Mouse (Mus musculus) hindbrain, embryonic 14.5 days (tissue): ENCODE data around the gene Nemp1. TPM values are rescaled to one million over a fixed set of nuclear protein-coding genes. Genes with fewer than 3 reads are reported as not detected.

ENCODE experiments used
- ATAC-seq: fragments of 200-750 bp; cut with Nextera tagmentation; 2 replicates; pipeline ENCODE4 v1.8.0; 2017; ENCODE audit warnings: moderate number of reproducible peaks, mild to moderate bottlenecking, moderate TSS enrichment, moderate library complexity; ENCODE audit not compliant: low FRiP score
- DNase-seq: peaks from one replicate; pipeline ENCODE4 v3.0.0-alpha.2; 2015; ENCODE audit warnings: low spot score
- H3K27ac ChIP-seq: fragments of 300-500 bp; sonication (generic); 2 replicates; pipeline ENCODE4 v1.5.1; 2014; ENCODE audit warnings: mild to moderate bottlenecking, moderate library complexity
- H3K27me3 ChIP-seq: fragments of 300-500 bp; sonication (generic); 2 replicates; pipeline ENCODE4 v1.6.1; 2014; ENCODE audit warnings: mild to moderate bottlenecking, low read length, mixed read lengths; ENCODE audit not compliant: control insufficient read depth, insufficient read depth
- H3K36me3 ChIP-seq: fragments of 300-500 bp; sonication (generic); replicated peaks from 2 replicates; pipeline ENCODE4 v1.6.1; 2014; ENCODE audit not compliant: control insufficient read depth, insufficient read depth
- H3K4me1 ChIP-seq: fragments of 300-500 bp; sonication (generic); replicated peaks from 2 replicates; pipeline ENCODE4 v1.6.1; 2014; ENCODE audit warnings: antibody characterized with exemption, low read length, mixed read lengths; ENCODE audit not compliant: control insufficient read depth, insufficient read depth
- H3K4me2 ChIP-seq: fragments of 300-500 bp; sonication (generic); replicated peaks from 2 replicates; pipeline ENCODE4 v1.6.1; 2014; ENCODE audit warnings: mild to moderate bottlenecking, moderate library complexity
- H3K4me3 ChIP-seq: fragments of 300-500 bp; sonication (generic); replicated peaks from 2 replicates; pipeline ENCODE4 v1.5.1; 2014; ENCODE audit warnings: mild to moderate bottlenecking, low read length
- H3K9ac ChIP-seq: fragments of 300-500 bp; sonication (generic); 2 replicates; pipeline ENCODE4 v1.6.1; 2014
- H3K9me3 ChIP-seq: fragments of 300-500 bp; sonication (generic); 2 replicates; pipeline ENCODE4 v1.6.1; 2016; ENCODE audit warnings: low read length; ENCODE audit not compliant: control insufficient read depth
- WGBS: fragments of 180-500 bp; shearing (Covaris S2); extraction: QIAGEN DNeasy Blood & Tissue Kit; methylation state at CpG from one replicate; pipeline ENCODE4 v1.1.7; 2014; 5-methylcytosine and 5-hydroxymethylcytosine counted together
- polyA plus RNA-seq: library from polyadenylated mRNA; unstranded; fragments of >200 nt; fragmentation: Nextera tagmentation; extraction: Ambion mirVana; gene quantifications from 2 replicates; pipeline ENCODE4 v1.2.1, GENCODE M21; 2014

Nemp1 gene
- polyA plus RNA-seq, 1 experiment from 2014 or later: 3.3 TPM

DNA sequence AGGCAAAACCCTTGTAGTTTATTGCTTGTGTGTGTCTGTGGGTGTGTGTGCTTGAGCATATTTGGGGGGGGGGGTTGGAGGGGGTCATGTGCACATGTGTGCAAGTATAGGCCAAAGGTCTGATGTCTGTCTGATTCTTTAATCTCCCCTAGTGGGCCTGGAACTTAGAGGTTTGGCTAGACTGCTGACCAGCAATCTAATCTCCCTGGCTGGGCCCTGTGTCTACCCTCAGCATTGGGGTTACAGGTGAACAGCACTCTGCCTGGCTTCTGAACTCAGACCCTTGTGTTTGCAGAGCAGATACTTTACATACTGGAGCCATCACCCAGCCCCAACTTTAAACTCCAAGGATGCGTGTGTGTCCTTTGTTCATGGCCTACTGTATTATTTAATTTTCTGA, 12.5 kb downstream of the Nemp1 start:
- ATAC-seq: no peak
- WGBS: 88% methylated on average over 1 of the region's 1 CpGs
- Histone ChIP-seq H3K9me3 (no peaks in the 10 kb centered on the region), H3K36me3 (no peaks in the 10 kb centered on the region), H3K4me2 (no peak overlapping the region), H3K4me3 (no peak overlapping the region), H3K4me1 (peaks cover 10% of the 10 kb centered on the region), H3K27me3 (no peaks in the 10 kb centered on the region), H3K9ac (no peak overlapping the region), H3K27ac (no peak overlapping the region)
- no peak for DNase-seq

DNA sequence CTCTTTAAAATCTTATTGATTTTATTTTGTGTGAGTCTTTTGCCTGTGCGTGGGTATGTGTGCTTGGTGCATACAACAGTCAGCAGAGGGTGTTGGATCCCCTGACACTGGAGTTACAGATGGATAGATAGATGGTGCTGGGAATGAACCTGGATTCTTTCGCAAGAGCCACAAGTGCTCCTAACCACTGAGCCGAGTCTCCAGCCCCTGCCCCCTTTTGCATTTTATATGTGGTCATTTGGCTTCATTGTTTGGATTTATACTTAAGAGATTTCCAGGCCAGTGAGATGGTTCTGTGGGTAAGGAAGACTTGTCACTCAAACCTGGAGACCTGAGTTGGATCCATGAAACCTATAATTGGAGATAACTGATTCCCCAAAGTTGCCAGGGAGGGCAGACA, 13.2 kb downstream of the Nemp1 start:
- WGBS: 89% methylated on average over 3 of the region's 3 CpGs
- H3K4me1 ChIP-seq: peaks cover 10% of the 10 kb centered on the region
- no peak overlapping the region for H3K9ac ChIP-seq
- H3K36me3 ChIP-seq: no peaks in the 10 kb centered on the region
- no peak overlapping the region for H3K27ac ChIP-seq
- no peak for ATAC-seq
- no peak overlapping the region for H3K4me2 ChIP-seq
- no peaks in the 10 kb centered on the region for H3K9me3 ChIP-seq
- DNase-seq: no peak
- H3K4me3 ChIP-seq: no peak overlapping the region
- no peaks in the 10 kb centered on the region for H3K27me3 ChIP-seq

DNA sequence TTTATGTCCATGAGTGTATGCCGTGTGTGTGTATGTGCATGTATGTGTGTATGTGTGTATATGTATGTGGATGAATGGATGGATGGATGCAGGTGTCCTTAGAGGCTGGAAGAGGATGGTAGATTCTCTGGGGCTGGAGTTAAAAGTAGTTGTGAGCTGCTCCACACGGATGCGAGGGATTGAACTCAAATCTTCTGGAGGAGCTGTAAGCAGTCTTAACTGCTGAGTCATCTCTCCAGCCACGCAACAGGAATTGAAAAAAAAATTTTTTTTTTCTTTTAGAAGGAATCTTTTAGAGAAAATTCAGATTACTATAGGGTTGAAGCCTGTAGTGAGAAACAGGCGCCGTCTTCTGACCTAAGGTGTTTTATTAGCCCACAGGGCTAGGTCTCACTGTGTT, 16.2 kb downstream of the Nemp1 start:
- DNase-seq (no peak), ATAC-seq (no peak)
- Histone ChIP-seq H3K9ac (no peak overlapping the region), H3K4me3 (no peak overlapping the region), H3K4me1 (0 out of 2 replicates have a peak, but pooled peaks cover 4% of the 10 kb centered on the region), H3K27ac (no peak overlapping the region), H3K9me3 (no peaks in the 10 kb centered on the region), H3K36me3 (no peaks in the 10 kb centered on the region), H3K27me3 (no peaks in the 10 kb centered on the region), H3K4me2 (no peak overlapping the region)
- 93% methylated on average over 6 of the region's 6 CpGs for WGBS

DNA sequence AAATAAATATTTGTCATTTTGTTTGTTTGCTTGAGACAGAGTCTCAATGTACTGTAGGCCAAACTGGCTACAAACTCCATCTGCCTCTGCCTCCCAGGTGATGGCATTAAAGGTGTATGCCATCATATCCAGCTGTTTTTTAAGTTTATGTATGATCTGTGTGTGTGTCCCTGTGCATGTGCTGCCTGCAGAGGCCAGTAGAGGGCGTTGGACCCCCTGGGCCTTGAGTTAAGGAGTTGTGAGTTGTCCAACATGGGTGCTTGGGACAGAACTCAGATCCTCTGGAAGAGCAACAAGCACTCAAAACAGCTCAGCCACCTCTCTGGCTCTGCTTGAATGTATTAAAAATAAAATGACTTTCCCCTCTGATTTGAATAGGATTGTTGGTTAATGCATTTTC, 24.4 kb downstream of the Nemp1 start:
- no peak overlapping the region for H3K9ac ChIP-seq
- H3K4me1 ChIP-seq: no peaks in the 10 kb centered on the region
- no peaks in the 10 kb centered on the region for H3K9me3 ChIP-seq
- ATAC-seq: no peak
- 39% methylated on average over 1 of the region's 1 CpGs for WGBS
- H3K27ac ChIP-seq: no peak overlapping the region
- H3K4me2 ChIP-seq: no peak overlapping the region
- no peak overlapping the region for H3K4me3 ChIP-seq
- H3K27me3 ChIP-seq: no peaks in the 10 kb centered on the region
- peaks cover 30% of the 10 kb centered on the region for H3K36me3 ChIP-seq
- no peak for DNase-seq

DNA sequence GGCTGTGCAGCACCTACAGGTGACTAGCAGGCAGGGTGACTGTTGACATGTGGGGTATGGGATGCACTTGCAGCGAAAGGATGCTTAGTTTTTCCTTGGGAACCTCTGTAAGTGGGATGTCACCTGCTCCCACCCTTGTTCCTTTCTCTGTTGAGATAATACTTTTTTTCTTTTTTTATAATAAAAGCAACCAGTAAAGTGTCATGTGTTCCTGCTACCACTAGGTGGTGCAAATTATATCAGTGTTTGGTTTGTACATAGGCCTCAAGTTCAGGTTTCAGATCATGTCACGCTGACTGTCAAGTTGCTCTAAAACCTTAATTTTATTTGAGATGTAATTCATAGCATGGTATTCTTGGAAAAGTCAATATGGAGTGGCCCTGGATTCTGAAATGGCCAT, 27.9 kb downstream of the Nemp1 start:
- no peak overlapping the region for H3K4me3 ChIP-seq
- H3K27ac ChIP-seq: no peak overlapping the region
- ATAC-seq: no peak
- no peak overlapping the region for H3K4me2 ChIP-seq
- no peaks in the 10 kb centered on the region for H3K9me3 ChIP-seq
- H3K4me1 ChIP-seq: no peaks in the 10 kb centered on the region
- H3K27me3 ChIP-seq: no peaks in the 10 kb centered on the region
- 72% methylated on average over 2 of the region's 2 CpGs for WGBS
- DNase-seq: peak; percentile 66
- H3K9ac ChIP-seq: no peak overlapping the region
- peaks cover 34% of the 10 kb centered on the region for H3K36me3 ChIP-seq

DNA sequence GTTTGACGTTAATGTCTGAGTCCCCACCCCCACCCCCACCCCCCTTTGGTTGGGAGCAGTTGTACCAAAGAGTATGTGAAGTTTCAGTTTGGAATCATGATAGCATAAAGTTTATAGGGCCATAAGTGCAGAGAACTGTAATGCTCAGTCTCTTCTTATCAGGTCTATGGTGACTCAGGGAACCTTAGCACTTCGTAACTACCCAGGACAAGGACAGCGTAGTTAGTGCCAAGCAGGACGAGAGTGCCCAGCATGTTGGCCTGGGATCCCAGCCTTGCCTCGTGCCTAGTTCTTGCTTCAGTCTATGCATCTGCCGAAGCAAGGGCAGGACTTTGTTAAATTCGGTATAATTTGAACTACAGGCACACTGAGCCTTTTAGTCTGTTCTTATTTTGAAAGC, 29.1 kb downstream of the Nemp1 start:
- no peak for ATAC-seq
- H3K4me3 ChIP-seq: no peak overlapping the region
- no peak overlapping the region for H3K4me2 ChIP-seq
- no peak overlapping the region for H3K27ac ChIP-seq
- no peaks in the 10 kb centered on the region for H3K27me3 ChIP-seq
- H3K4me1 ChIP-seq: no peaks in the 10 kb centered on the region
- peaks cover 27% of the 10 kb centered on the region for H3K36me3 ChIP-seq
- H3K9me3 ChIP-seq: no peaks in the 10 kb centered on the region
- DNase-seq: no peak
- H3K9ac ChIP-seq: no peak overlapping the region
- WGBS: 95% methylated on average over 7 of the region's 7 CpGs

DNA sequence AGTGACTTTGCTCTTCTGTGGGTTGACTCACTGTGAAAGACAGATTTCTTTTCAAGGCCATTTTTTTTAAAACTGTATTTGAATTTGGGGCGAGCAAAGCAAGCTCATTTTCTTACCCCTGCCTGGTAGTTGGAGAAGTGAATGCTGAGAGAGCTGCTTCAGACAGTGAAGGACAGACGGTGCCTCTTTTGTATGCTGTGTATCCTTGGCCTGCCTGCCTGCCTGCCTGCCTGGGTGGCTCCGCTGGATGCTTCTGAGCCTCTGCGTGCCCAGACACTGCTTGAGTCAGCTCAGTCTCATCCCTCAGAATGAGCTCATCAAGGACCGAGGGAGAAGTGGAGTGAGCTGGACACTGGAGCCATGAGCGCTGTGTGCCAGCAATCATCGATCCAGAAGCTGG, 32.3 kb downstream of the Nemp1 start:
- ATAC-seq (no peak), DNase-seq (no peak)
- no peak overlapping the region for H3K9ac ChIP-seq
- no peaks in the 10 kb centered on the region for H3K4me1 ChIP-seq
- WGBS: 95% methylated on average over 7 of the region's 7 CpGs
- no peaks in the 10 kb centered on the region for H3K27me3 ChIP-seq
- no peaks in the 10 kb centered on the region for H3K9me3 ChIP-seq
- H3K4me3 ChIP-seq: no peak overlapping the region
- H3K4me2 ChIP-seq: no peak overlapping the region
- no peak overlapping the region for H3K27ac ChIP-seq
- H3K36me3 ChIP-seq: peaks cover 12% of the 10 kb centered on the region

DNA sequence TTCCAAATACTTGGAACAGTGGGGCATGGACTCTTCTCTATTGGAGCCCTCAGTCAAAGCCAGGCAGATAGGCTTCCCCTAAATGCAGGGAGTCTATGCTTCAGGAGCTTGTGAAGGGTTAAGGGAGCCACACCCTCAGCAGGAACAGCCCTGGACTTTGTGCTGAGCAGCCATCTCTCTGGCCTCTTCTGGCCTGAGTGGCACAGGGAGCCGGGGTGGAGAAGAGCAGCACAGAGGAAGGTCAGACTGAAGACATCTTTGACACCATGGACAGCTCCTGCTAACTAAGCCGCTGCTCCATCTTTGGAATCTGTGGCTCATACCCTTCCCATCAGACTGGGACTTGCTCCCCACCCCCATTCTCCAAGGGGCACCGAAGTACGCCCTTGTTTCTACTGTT, 36.6 kb downstream of the Nemp1 start:
- DNase-seq: no peak
- Histone ChIP-seq H3K4me3 (no peak overlapping the region), H3K27me3 (no peaks in the 10 kb centered on the region), H3K4me2 (no peak overlapping the region), H3K9me3 (no peaks in the 10 kb centered on the region), H3K4me1 (no peaks in the 10 kb centered on the region), H3K27ac (no peak overlapping the region), H3K9ac (no peak overlapping the region), H3K36me3 (no peaks in the 10 kb centered on the region)
- WGBS: 47% methylated on average over 4 of the region's 4 CpGs
- no peak for ATAC-seq

DNA sequence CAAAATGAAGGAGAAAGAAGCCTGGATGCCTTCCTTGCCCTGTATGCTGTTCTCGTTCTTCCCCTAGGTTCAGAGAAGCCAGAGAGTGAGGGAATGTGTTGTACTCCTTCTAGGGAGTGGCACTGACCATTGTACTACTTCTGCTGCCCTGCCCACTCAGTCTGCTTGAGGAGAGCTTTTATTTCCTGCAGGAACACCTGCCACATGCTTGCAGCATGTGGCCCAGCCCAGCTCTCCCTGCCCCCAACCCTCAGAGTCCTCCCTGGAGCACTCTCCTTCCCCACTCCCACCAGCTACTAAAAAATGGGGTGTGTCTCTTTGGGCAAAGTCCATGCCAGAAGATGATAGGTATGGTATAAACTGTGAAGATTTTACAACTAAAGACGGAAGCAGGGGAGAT, 37.6 kb downstream of the Nemp1 start:
- WGBS: 71% methylated on average over 2 of the region's 2 CpGs

DNA sequence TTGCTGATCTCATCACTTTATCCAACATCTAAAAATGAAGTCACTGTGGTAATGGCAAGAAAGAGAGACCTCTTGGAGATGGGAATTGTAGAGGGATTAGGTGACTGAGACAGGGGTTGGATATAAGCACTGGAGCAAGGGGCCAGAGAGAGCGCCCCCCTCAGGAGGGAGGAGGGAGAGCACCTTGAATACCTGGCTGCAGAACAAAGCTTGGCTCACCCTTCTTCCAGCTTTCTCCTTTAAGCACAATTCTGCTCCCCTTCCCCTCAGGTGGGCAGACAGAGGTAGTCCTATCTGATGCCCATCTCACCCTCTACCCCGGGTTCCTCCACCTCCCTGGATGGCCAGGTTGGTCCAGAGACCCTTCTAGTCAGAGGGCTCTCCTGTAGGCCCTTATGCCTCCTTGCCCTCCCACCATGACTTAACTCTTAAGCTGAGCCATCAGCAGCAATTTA, 38.1 kb downstream of the Nemp1 start, which contains the start of gene Myo1a:
Myo1a (plus strand) TSS at position 405 of the 455 bp plus-strand sequence.
- DNase-seq (no peak), ATAC-seq (no peak)
- Histone ChIP-seq H3K9me3 (no peaks in the 10 kb centered on the region), H3K9ac (no peak within 1 kb of the TSS), H3K4me3 (no peak within 1 kb of the TSS), H3K27me3 (no peaks in the 10 kb centered on the region), H3K36me3 (no peaks in the 10 kb centered on the region), H3K4me1 (no peaks in the 10 kb centered on the region), H3K27ac (no peak within 1 kb of the TSS), H3K4me2 (no peak within 1 kb of the TSS)
- 78% methylated on average over 2 of the region's 2 CpGs for WGBS

More for the DNA sequence above, 37.6 kb downstream of the Nemp1 start:
- H3K4me3 ChIP-seq: no peak overlapping the region
- no peaks in the 10 kb centered on the region for H3K36me3 ChIP-seq
- DNase-seq: no peak
- no peaks in the 10 kb centered on the region for H3K27me3 ChIP-seq
- H3K9ac ChIP-seq: no peak overlapping the region
- ATAC-seq: no peak
- no peak overlapping the region for H3K27ac ChIP-seq
- H3K4me2 ChIP-seq: no peak overlapping the region
- H3K9me3 ChIP-seq: no peaks in the 10 kb centered on the region
- H3K4me1 ChIP-seq: no peaks in the 10 kb centered on the region
